Mouse (Mus musculus): ENCODE data around the gene Ak5. TPM values are rescaled to one million over a fixed set of nuclear protein-coding genes. Genes with fewer than 3 reads are reported as not detected.
"Not testable (repeated sequence)": the region's sequence is repeated elsewhere in the genome, so short reads cannot be mapped to it uniquely, and the experiment has no call there.

Ak5 gene
- polyA plus RNA-seq (2015; fragmentation: Nextera tagmentation; extraction: Ambion mirVana) = 1.7 and 2.4 TPM in 2 replicates

GRCm38 (mm10) chr3:152668239-152668638 lies at the start of gene Ak5:
TSS of gene Ak5 (minus strand) at chr3:152668360.
- H3K27me3 ChIP-seq (replicated peaks) = peaks cover 18% of the 10 kb centered on the region
- H3K4me2 ChIP-seq (replicated peaks) = peak within 1 kb of the TSS; percentile 99
- H3K4me1 ChIP-seq (replicated peaks) = peaks cover 7% of the 10 kb centered on the region; the same call in 1 of the 2 replicates
- H3K9ac ChIP-seq = peak within 1 kb of the TSS; percentile 46
- peak within 1 kb of the TSS; percentile 52 for H3K4me3 ChIP-seq (replicated peaks)
- H3K36me3 ChIP-seq = no peaks in the 10 kb centered on the region
- peak; percentile 42 for ATAC-seq
- no peaks in the 10 kb centered on the region for H3K9me3 ChIP-seq
- H3K27ac ChIP-seq = no peak within 1 kb of the TSS
- WGBS = 1% methylated on average over 4 of the region's 5 CpGs

GRCm38 (mm10) chr3:152713991-152714902 lies 46.1 kb upstream of the Ak5 start, which contains the start of gene Pigk:
TSS of gene Pigk (plus strand) at chr3:152714100.
- ATAC-seq = peak; percentile 96

GRCm38 (mm10) chr3:152712957-152713356 lies 44.8 kb upstream of the Ak5 start:
- Histone ChIP-seq H3K4me2 (replicated peaks) (no peak overlapping the region), H3K36me3 (no peaks in the 10 kb centered on the region), H3K27me3 (replicated peaks) (0 out of 2 replicates have a peak, but pooled peaks cover 2% of the 10 kb centered on the region), H3K9me3 (no peaks in the 10 kb centered on the region), H3K4me3 (replicated peaks) (no peak overlapping the region), H3K4me1 (replicated peaks) (peaks cover 7% of the 10 kb centered on the region; the same call in 1 of the 2 replicates), H3K27ac (no peak overlapping the region), H3K9ac (no peak overlapping the region)
- ATAC-seq = no peak
- WGBS = 65% methylated on average over 4 of the region's 4 CpGs

More at GRCm38 (mm10) chr3:152713991-152714902, 46.1 kb upstream of the Ak5 start, which contains the start of gene Pigk:
- peak within 1 kb of the TSS; percentile 76 for H3K9ac ChIP-seq
- peaks cover 7% of the 10 kb centered on the region; the same call in 1 of the 2 replicates for H3K4me1 ChIP-seq (replicated peaks)
- H3K27me3 ChIP-seq (replicated peaks) = 0 out of 2 replicates have a peak, but pooled peaks cover 2% of the 10 kb centered on the region
- WGBS = under 1% methylated on average over 48 of the region's 48 CpGs
- peak within 1 kb of the TSS; percentile 96 for H3K4me3 ChIP-seq (replicated peaks)
- no peaks in the 10 kb centered on the region for H3K9me3 ChIP-seq
- H3K36me3 ChIP-seq = no peaks in the 10 kb centered on the region
- 0 out of 2 replicates have a peak within 1 kb of the TSS, but pooled peaks have one; percentile 44 for H3K27ac ChIP-seq
- peak within 1 kb of the TSS; percentile 81 for H3K4me2 ChIP-seq (replicated peaks)

GRCm38 (mm10) chr3:152709936-152710335 lies 41.8 kb upstream of the Ak5 start:
- H3K36me3 ChIP-seq = no peaks in the 10 kb centered on the region
- H3K9ac ChIP-seq = no peak overlapping the region
- no peaks in the 10 kb centered on the region for H3K9me3 ChIP-seq
- H3K27me3 ChIP-seq (replicated peaks) = 0 out of 2 replicates have a peak, but pooled peaks cover 2% of the 10 kb centered on the region
- 79% methylated on average over 3 of the region's 3 CpGs for WGBS
- no peak for ATAC-seq
- no peak overlapping the region for H3K4me3 ChIP-seq (replicated peaks)
- peaks cover 2% of the 10 kb centered on the region; the same call in 1 of the 2 replicates for H3K4me1 ChIP-seq (replicated peaks)
- H3K4me2 ChIP-seq (replicated peaks) = no peak overlapping the region
- no peak overlapping the region for H3K27ac ChIP-seq

GRCm38 (mm10) chr3:152707321-152707823 lies 39.2 kb upstream of the Ak5 start:
- Histone ChIP-seq H3K4me1 (replicated peaks) (no peaks in the 10 kb centered on the region), H3K9ac (no peak overlapping the region), H3K27ac (no peak overlapping the region), H3K9me3 (no peaks in the 10 kb centered on the region), H3K27me3 (replicated peaks) (0 out of 2 replicates have a peak, but pooled peaks cover 2% of the 10 kb centered on the region), H3K4me3 (replicated peaks) (no peak overlapping the region), H3K36me3 (no peaks in the 10 kb centered on the region), H3K4me2 (replicated peaks) (no peak overlapping the region)
- ATAC-seq = no peak
- WGBS = 80% methylated on average over 5 of the region's 5 CpGs

- Histone ChIP-seq H3K36me3 (no peaks in the 10 kb centered on the region), H3K27ac (no peak overlapping the region), H3K4me2 (replicated peaks) (no peak overlapping the region), H3K4me3 (replicated peaks) (no peak overlapping the region), H3K9me3 (no peaks in the 10 kb centered on the region), H3K4me1 (replicated peaks) (no peaks in the 10 kb centered on the region), H3K27me3 (replicated peaks) (0 out of 2 replicates have a peak, but pooled peaks cover 2% of the 10 kb centered on the region), H3K9ac (no peak overlapping the region)
- ATAC-seq = no peak
- 90% methylated on average over 2 of the region's 2 CpGs for WGBS
Observed at GRCm38 (mm10) chr3:152706901-152707300, 38.7 kb upstream of the Ak5 start.

- Histone ChIP-seq H3K9me3 (no peaks in the 10 kb centered on the region), H3K4me2 (replicated peaks) (no peak overlapping the region), H3K36me3 (no peaks in the 10 kb centered on the region), H3K4me3 (replicated peaks) (no peak overlapping the region), H3K4me1 (replicated peaks) (no peaks in the 10 kb centered on the region), H3K27ac (no peak overlapping the region), H3K27me3 (replicated peaks) (0 out of 2 replicates have a peak, but pooled peaks cover 2% of the 10 kb centered on the region), H3K9ac (no peak overlapping the region)
- no peak for ATAC-seq
- 79% methylated on average over 5 of the region's 5 CpGs for WGBS
Observed at GRCm38 (mm10) chr3:152705826-152706225, 37.7 kb upstream of the Ak5 start.

- no peak overlapping the region for H3K4me3 ChIP-seq (replicated peaks)
- no peaks in the 10 kb centered on the region for H3K36me3 ChIP-seq
- no peaks in the 10 kb centered on the region for H3K27me3 ChIP-seq (replicated peaks)
- no peak overlapping the region for H3K27ac ChIP-seq
- ATAC-seq = peak; percentile 52; the same call in 1 of the 2 replicates
- H3K4me2 ChIP-seq (replicated peaks) = peak overlapping the region; percentile 30; the same call in 1 of the 2 replicates
- 56% methylated on average over 8 of the region's 8 CpGs for whole genome bisulfite sequencing
- no peaks in the 10 kb centered on the region for H3K9me3 ChIP-seq
- no peaks in the 10 kb centered on the region for H3K4me1 ChIP-seq (replicated peaks)
- H3K9ac ChIP-seq = no peak overlapping the region
Observed at GRCm38 (mm10) chr3:152702274-152702843, 34.2 kb upstream of the Ak5 start.

GRCm38 (mm10) chr3:152701536-152701935 lies 33.4 kb upstream of the Ak5 start:
- not testable (repeated sequence) for H3K9ac ChIP-seq; H3K4me2 ChIP-seq (replicated peaks); H3K36me3 ChIP-seq; H3K9me3 ChIP-seq; H3K27ac ChIP-seq; H3K4me3 ChIP-seq (replicated peaks); H3K4me1 ChIP-seq (replicated peaks); H3K27me3 ChIP-seq (replicated peaks)
- peak; percentile 64; the same call in 1 of the 2 replicates for ATAC-seq
- 91% methylated on average over 8 of the region's 8 CpGs for WGBS

GRCm38 (mm10) chr3:152699261-152699660 lies 31.1 kb upstream of the Ak5 start:
- Histone ChIP-seq H3K4me3 (replicated peaks) (no peak overlapping the region), H3K27me3 (replicated peaks) (no peaks in the 10 kb centered on the region), H3K27ac (no peak overlapping the region), H3K9me3 (no peaks in the 10 kb centered on the region), H3K4me1 (replicated peaks) (no peaks in the 10 kb centered on the region), H3K36me3 (no peaks in the 10 kb centered on the region), H3K9ac (no peak overlapping the region), H3K4me2 (replicated peaks) (no peak overlapping the region)
- WGBS = 56% methylated on average over 8 of the region's 8 CpGs
- no peak for ATAC-seq

- ATAC-seq = peak; percentile 70
- no peaks in the 10 kb centered on the region for H3K4me1 ChIP-seq (replicated peaks)
- H3K4me2 ChIP-seq (replicated peaks) = no peak overlapping the region
- H3K9ac ChIP-seq = no peak overlapping the region
- H3K36me3 ChIP-seq = no peaks in the 10 kb centered on the region
- no peak overlapping the region for H3K27ac ChIP-seq
- no peak overlapping the region for H3K4me3 ChIP-seq (replicated peaks)
- no peaks in the 10 kb centered on the region for H3K9me3 ChIP-seq
- H3K27me3 ChIP-seq (replicated peaks) = no peaks in the 10 kb centered on the region
- WGBS = 76% methylated on average over 5 of the region's 5 CpGs
Observed at GRCm38 (mm10) chr3:152698017-152698416, 29.9 kb upstream of the Ak5 start.

GRCm38 (mm10) chr3:152694950-152695349 lies 26.8 kb upstream of the Ak5 start:
- Histone ChIP-seq H3K4me3 (replicated peaks) (no peak overlapping the region), H3K4me1 (replicated peaks) (no peaks in the 10 kb centered on the region), H3K4me2 (replicated peaks) (no peak overlapping the region), H3K27ac (no peak overlapping the region), H3K9ac (no peak overlapping the region), H3K9me3 (no peaks in the 10 kb centered on the region), H3K36me3 (no peaks in the 10 kb centered on the region), H3K27me3 (replicated peaks) (no peaks in the 10 kb centered on the region)
- ATAC-seq = no peak
- 89% methylated on average over 3 of the region's 3 CpGs for WGBS
